Mouse (Mus musculus): Measurements from ENCODE around the gene Ror2.

GRCm38 (mm10) chr13:53208556-53208955, 77.4 kb downstream of the Ror2 start:
- no peak for TF ChIP-seq POLR2A (IDR thresholded peaks at IDR 0.05; ENCODE audit: extremely low read depth, insufficient read depth, low read length)
- no peak for TF ChIP-seq CTCF (IDR thresholded peaks at IDR 0.05; ENCODE audit: extremely low read depth, insufficient read depth, low read length)

Data from cortical plate, adult 2 months (tissue).